Mouse (Mus musculus) ES-E14 (cell line): ENCODE data around the gene Rabggtb.

Experiments used
- HCFC1 ChIP-seq: IDR thresholded peaks from 2 replicates; pipeline ENCODE4 v1.6.1; 2012; ENCODE audit warnings: low read length, inconsistent platforms, borderline replicate concordance; ENCODE audit not compliant: insufficient read depth
- MAFK ChIP-seq: IDR thresholded peaks from 2 replicates; pipeline ENCODE4 v1.6.1; 2014; ENCODE audit warnings: mild to moderate bottlenecking, low read depth, low read length, inconsistent platforms; ENCODE audit not compliant: insufficient read depth
- ZC3H11A ChIP-seq: IDR thresholded peaks from 2 replicates; pipeline ENCODE4 v1.6.1; 2012; ENCODE audit warnings: low read depth, mild to moderate bottlenecking, inconsistent platforms, low read length, borderline replicate concordance
- ZNF384 ChIP-seq: IDR thresholded peaks from 2 replicates; pipeline ENCODE4 v1.6.1; 2012; ENCODE audit warnings: low read depth, low read length, inconsistent platforms

GRCm38 (mm10) chr3:153959035-153959730 lies 46.4 kb upstream of the Rabggtb start:
- TF ChIP-seq HCFC1: no peak
- no peak for TF ChIP-seq ZNF384
- TF ChIP-seq ZC3H11A: peak; percentile 77; the same call in 1 of the 2 replicates
- TF ChIP-seq MAFK: no peak
